Mouse (Mus musculus): ENCODE measurements around the gene Ppp4r3a.
"Not testable (repeated sequence)": the region's sequence is repeated elsewhere in the genome, so short reads cannot be mapped to it uniquely, and the experiment has no call there.

The Ppp4r3a gene

DNA sequence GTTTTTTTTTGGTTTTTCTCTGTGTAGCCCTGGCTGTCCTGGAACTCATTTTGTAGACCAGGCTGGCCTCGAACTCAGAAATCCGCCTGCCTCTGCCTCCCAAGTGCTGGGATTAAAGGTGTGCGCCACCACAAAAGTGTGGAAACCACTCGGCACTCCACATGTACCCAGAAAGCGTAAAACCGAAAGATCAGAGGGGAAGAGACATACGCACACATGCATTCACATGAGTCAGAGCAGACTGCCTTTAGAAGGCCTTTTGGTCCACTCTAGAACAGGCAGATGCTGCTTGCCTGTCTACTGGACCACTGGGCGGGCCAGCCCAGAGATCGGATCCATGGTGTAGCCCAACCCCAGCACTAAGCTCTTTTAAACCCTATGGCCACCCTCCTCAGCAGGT, 69.8 kb downstream of the Ppp4r3a start:
- intact Hi-C loops (cut with DNase I), result not testable (repeated sequence)

DNA sequence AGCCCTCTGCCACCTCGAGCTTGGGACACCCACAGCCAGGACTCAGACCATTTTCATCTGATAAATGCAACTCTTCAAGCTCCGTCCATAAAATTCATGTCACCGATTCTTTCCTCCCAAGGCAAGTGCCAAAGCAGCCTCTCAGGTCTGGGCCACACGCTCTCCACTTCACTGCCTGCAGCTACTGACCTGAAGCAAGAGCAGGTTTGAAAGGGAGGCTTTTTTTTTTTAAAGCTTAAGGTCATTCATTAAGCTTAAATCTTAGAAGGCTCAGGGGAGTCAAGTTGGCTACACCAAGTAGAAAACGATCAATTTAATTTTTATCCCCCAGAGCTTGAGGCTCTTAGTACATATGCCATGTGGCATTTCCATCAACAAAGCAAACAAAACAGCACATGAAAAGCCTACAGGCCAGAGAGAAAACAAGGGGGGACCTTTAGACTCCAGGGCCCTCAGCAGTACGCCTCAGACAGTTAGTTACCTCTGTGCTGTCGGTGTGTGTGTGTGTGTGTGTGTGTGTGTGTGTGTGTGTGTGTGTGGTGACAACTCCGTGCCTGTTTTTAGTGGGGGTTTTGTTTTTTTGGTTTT, 70.3 kb downstream of the Ppp4r3a start:
- intact Hi-C loops (cut with DNase I), result no loop called here

DNA sequence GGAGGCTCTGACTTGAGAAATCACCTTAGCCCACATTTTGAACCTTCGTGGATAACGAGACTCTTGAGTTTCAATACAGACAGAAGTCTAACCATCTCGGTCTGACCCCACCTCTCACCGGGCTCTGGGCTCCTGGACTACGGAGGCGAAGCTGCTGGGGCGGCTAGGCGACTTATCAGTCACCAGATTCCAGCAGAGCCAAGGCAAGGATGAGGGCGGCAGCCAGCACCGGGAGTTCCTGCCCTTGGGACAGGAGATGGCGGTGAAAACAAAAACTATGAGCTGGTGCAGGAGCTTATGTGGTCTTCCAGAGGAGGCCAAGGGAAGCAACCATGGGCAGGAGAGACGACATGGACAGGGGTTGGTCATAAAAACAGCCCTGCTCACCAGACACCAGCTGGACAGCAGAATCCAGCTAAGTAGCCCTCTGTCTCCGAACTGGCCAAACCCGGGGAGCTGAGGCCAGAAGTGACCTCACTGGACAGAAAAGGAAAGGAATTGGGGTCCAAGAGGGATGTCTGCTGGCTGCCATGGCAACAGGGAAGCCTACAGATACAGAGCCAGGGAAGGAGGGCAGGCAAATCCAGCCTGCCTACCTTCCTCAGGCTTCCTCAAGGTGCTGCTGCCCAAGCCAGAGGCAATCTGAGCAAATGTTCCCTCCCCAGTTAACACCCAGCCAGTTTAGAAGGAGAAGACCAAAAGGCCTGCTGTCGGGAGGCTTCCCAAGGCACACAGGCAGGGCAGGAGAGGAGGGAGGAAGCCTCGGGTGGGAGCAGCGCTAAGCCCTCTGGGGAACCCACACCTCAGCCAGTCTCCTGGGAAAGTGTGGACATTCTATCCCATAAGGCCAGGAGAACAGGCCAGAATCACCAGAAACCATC, 71.1 kb downstream of the Ppp4r3a start:
- intact Hi-C loops (cut with DNase I), result no loop called here

DNA sequence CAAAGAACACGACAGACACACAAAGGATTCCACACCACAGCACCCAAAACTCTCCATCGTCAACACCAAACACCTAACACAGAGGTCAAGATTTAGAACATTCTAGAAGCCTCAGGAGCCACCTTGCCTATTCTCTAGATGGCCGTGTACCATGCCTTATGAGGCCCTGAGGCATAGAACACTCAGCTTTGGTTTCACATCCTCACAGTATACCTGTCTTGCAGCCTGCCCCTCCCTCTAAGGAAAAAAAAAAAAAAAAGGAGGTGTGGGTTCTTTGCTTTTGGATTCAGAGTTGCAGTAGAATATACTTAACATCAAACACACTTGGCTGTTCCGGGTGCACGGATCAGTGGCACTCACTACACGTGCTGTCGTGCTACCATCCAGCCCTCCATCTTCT, 72.5 kb downstream of the Ppp4r3a start:
- intact Hi-C loops (cut with DNase I), result no loop called here

DNA sequence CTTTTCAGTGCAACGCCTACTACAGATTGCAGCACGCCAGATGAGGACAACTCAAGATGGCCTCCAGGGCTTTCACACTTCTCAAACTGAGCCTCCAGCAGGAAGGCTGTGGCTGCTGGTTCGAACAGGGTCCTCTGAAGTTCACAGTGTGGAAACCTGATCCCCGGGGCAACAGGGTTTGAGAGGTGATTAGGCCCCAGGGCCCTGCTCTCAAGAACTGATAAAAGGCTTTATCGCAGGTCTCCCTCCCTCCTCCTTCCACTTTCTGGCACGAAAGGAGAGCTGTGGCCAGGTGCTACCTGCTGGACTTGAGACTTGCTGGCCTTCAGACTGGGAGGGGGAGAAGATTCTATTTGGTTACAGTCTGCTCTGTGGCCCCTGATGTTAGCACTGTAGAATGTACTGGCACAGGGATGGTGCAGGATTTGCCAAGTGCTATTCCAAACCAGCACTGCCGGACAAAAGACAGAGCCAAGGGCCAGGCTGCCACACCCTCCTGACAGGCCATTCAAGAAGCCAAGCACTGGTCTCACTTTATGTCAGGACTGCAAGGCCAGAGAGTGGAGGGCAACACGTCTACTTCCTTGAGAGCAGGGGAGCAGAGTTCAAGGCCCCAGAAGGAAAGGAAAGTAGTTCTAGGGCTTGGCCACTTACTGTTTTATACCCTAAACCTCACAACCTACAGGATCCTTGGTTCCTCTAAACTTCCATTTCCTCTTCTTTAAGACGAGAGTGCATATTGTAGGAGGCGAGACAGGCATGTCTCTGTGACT, 73.2 kb downstream of the Ppp4r3a start:
- intact Hi-C loops (cut with DNase I), result no loop called here

DNA sequence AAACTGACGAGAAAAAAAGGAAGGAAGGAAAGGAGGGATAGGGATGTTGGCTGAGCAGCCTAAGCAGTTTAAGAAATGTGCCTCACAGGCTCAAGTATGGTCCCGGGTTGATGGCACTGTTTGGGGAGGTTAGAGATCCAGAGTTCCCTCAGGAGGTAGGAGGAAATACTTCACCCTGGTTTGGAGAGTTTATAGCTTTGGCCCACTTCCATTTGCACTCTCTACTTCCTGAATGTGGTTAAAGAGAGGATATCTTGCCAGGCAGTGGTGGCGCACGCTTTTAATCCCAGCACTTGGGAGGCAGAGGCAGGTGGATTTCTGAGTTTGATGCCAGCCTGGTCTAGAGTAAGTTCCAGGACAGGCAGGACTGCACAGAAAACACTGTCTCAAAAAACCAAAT, 74.3 kb downstream of the Ppp4r3a start:
- intact Hi-C loops (cut with DNase I), result no loop called here

DNA sequence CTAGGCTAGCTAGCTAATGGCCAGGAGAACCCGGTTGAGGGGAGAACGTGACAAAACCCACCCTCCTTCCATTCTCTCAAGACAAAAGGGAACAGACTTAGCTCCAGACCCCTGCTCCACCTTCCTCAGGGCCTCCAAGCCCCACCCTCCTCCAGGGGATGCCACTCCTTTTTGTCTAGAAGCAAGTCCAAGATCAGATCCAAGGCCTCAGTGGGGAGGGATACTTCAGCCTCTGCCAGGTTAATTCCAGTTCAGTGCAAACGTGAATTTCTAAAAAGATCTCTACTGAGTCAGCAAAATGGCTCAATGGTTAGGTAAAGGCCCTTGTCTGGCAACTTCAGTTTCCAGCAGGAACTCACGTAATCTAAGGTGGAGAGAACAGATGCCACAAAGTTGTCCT, 74.9 kb downstream of the Ppp4r3a start:
- intact Hi-C loops (cut with DNase I), result no loop called here

DNA sequence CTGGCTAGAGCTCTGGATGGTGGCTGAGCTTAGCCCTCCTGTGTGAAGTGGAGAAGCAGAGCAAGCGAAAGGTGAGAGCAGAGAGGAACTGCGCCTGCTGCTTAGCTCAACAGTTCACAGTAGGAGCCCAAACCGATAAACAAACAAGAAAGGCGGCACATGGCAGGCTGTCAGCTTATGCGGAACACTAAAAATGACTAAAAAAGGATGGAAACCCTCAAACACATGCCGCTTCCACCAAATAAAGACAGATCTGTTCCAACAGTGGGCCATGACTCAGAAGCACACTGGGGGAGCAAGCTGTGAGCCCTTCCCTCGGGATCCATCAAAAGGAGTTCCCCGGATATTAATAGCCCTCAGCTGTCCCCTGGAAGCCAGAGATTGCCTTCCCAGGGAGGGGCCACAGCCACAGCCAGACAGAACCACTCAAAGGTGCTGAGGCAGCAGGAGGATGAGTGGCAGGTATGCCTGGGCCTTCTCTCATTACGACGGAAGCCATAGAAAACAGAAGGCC, 75.5 kb downstream of the Ppp4r3a start:
- intact Hi-C loops (cut with DNase I), result no loop called here

DNA sequence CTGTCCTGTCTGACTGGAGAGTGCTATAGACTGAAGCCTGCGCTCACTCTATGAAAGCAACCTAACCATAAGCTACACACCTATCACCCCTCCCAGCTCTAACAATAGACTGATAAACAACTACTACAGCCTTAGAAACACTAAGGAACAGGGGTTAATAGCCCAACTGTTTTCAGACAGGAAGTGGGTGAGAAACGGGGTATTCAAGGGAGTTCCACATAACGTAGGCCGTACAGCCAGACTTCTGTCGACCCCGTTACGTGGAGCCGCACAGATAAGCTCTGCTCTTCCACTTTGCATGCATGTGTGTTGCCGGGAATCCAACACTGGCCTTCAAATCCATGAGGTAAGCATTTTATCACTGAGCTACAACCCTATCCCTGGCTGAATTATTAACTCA, 76.1 kb downstream of the Ppp4r3a start:
- intact Hi-C loops (cut with DNase I), result no loop called here

DNA sequence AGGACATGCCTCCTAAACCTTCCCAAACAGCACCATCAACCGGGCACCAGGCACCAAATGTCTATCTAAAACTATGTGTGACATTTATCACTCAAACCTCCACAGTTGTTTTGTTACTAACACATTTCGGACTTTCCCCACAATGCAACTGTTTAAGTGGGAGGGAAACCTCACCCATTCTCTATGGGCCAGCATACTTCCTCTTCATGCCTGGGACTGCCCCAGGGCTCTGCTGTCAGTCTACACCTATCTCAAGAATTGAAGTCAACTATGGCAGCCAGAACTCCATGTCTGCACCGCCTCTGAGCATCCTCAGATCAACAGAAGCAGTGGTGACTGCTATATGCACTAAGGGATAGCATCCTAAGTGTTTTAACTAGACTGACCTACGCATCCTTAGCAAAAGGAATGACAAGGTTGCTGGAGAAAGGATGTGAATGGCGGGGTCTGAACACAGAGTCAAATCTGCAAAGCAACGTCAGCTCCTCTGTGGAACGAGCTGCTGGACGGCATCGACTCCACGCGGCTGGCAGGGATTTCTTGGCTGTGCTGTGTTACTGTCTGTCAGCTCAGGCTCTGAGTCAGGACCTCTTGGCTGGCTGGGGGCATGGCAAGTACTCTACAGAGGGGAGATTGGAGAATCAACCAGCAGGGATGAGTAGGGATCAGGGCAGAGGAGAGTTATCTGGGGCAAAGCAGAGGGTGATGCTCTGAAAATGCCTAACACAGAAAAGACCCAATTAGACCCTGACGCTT, 77.7 kb downstream of the Ppp4r3a start:
- intact Hi-C loops (cut with DNase I), result no loop called here

DNA sequence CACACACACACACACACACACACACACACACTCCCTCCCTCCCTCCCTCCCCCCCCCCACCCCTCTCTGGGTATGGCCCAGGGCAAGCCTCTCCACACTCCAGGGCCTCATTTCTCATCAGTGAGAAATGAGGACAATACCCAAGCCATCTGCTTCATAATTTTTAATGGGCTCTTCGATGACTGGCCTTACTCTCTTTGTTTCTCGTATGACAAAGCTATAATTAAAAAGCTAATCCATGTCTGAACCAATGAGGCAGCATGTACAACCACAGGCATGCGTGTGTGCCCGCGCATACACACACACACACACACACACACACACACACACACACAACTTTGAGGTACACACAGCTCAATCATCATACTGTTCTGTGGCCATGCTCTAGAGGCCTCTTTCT, 78.5 kb downstream of the Ppp4r3a start:
- intact Hi-C loops (cut with DNase I), result no loop called here

DNA sequence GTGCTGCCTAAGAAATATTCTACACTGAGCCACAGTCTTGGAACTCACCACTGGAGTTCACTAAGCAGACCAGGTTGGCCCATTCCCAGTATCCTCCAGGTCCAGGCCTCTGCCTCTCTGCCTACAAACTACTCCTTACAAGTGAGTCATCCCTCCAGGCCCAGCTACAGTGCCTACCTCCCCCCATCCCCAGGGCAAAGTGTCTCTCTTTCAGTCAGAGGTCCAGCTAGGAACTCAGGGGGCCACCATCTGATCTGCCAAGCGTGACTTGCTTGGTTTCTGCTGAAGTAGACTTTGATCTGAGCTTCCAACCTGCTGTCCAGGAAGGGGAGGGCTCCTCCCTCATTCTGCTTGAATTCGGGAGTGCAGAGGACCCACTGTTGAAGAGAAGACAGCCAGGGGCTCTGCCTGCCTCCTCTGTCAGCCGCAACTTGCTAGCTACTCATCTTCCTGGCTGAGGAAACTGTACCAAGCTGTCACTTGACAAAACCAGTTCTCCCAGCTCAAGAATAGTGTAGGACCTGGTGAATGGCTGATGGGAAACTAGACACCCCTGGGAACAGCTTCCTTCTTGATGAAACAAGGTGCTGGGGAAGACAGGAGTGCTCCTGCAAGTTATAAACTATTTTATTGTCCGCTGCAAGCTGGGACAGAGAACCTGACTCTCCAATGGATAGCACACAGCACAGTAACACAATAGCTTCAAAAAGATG, 80.5 kb downstream of the Ppp4r3a start:
- intact Hi-C loops (cut with DNase I), result no loop called here

DNA sequence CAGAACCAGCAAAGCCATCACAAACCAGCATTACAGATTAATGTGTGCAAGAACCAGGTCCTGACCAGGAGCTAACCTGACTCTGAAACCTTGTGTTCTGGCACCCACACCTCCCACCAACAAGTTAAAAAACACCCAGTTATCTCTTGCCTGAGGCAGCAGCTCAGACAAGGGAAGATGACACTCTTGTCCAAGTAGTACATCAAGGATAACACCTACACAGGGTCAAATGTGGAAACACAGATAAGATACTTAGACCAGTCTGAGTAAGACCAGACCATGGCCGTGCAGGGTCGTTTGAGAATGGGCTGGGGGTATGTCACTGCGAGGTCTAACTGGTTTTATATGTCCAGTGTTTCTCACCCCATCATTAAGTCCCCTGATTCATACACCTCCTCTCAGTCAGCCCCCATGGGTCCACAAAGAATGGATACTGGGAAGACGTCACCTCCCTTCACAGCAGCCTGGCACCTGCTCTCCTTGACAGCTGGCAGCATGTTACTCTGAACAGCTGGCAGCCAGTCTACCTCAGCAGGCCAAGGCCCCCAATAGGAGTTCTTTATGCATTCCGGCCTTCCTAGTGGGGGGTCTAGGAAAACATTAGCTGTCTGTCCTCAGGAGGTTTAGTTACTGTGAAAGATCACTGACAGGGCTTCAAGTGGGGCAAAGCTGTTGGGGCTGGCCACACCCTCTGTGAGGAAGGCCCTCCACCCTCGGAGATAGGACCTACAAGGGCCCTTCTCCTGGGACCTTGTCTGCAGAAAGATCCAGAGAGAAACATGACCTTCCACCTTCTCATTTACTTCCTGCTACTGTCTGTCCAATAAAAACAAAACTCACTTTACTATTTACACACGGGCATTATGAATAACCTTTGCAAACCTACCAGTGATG, 84.2 kb downstream of the Ppp4r3a start:
- intact Hi-C loops (cut with DNase I), result no loop called here

DNA sequence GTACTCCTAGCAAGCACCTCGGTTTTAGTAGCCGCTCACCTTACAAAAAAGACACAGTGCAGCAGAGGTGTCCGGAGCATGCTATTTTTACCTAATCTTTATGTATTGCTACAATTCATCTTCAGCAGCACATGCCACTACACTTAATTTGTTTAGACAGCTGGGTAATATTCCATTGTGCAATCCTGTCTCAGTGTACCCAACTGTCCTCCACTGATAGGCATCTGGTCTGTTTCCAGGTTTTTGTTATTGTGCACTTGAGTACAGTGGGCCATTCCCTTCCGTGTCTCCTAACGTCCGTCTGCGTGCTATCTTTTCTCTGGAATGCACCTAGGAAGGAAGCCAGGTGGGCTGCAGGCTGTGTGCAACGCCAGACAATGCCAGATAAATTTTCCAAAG, 84.9 kb downstream of the Ppp4r3a start:
- intact Hi-C loops (cut with DNase I), result no loop called here

DNA sequence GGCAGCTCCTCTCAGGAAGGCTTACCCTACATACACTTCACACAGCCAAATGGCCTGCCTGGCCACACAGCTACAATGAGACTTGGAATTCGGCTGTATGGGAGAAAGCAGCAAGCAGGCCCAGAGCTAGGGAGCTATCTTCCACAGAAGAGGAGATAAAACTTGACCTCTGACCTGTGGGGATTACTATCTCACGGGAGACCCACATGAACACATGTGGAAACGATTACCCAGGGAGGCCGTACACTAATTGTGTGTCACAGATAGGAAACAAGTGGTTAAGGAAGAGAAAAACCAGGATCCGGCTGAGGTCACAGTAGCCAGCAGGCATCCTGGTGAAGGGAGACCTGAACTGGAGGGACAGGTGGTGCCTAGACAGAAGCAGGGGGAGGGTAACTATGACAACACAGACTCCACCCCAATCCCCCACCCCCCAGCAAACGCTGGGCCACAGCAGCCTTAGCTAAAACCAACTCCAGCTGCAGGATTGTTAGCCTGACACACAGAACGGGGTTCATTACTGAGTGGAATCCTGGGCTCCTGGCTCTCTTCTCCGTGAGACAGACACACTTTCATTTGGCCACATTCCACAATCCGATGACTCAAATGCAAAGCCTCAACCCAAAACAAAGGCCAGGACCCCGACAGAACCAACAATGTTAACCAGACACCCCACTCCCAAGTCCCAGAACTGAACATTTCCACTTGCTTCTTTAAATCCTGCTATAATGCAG, 85.5 kb downstream of the Ppp4r3a start:
- intact Hi-C loops (cut with DNase I), result no loop called here

DNA sequence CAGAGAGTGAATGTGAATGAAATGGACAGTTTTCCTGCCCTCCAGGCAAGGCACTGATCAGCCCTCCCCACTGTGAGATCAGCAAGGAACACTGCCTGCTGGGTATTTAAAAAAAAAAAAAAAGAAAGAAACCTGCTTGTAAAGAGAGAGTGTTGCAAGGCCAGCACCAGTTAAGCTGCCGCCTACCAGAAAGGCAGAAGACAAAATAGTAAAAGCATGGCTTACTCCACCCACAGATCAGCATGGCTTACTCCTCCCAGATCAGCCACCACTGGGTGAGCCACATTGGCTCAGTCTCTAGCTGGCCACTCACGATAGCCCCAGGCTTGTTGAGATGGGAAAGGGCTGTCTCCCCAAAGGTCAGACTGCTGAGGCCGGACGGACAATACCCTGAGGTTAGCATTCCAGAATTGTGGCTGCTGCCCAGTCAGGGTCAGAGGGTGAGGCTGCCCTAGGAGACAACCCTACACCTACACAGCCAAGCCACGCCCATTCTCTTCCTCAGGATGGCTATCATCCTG, 87.1 kb downstream of the Ppp4r3a start:
- intact Hi-C loops (cut with DNase I), result no loop called here

DNA sequence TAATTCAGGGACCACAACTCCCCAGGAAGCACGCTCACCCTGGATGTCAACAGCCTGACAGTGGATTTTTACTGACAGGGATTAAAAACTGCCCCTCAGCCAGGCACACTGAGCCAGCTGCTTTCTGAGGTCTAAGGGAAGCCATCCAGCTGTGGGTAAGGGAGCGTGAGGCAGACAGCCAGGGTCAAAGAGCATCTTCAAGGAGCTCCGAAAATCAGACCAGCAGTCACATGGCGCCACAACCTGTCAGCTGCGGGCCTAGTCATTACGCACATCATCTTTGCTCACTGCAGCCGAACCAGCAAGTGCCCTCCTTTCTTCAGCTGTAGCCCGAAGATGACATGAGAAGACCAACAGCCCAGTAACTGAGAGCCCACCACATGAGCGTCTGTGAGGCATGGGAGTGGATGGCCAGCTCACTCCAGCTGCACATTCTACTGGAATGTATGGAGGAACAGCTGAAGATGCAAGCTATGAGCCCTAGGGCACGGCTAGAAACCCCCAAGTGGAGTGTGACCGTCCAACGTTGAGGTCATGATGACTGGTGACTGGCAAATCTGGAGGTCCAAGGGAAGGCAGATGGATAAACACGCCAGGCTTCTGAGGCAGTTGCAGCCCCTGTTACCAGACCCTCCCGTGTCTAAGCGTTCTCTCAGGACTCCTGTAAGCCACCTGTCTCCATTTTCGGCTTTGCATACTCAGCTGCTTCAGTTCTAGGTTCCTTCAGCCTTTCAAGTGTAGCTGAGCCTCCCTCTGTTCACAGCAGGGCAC, 87.7 kb downstream of the Ppp4r3a start:
- intact Hi-C loops (cut with DNase I), result no loop called here
